Mouse (Mus musculus): ENCODE measurements around the gene Reep6. TPM values are rescaled to one million over a fixed set of nuclear protein-coding genes. Genes with fewer than 3 reads are reported as not detected.

Gene Reep6
- total RNA-seq (2014; fragmentation: Nextera tagmentation) = 72.8 and 85.9 TPM in 2 replicates
- 1.0 and 1.3 TPM in 2 replicates for total RNA-seq (2017)
- polyA plus RNA-seq (2012) = 49.5 and 65.3 TPM in 2 replicates

DNA sequence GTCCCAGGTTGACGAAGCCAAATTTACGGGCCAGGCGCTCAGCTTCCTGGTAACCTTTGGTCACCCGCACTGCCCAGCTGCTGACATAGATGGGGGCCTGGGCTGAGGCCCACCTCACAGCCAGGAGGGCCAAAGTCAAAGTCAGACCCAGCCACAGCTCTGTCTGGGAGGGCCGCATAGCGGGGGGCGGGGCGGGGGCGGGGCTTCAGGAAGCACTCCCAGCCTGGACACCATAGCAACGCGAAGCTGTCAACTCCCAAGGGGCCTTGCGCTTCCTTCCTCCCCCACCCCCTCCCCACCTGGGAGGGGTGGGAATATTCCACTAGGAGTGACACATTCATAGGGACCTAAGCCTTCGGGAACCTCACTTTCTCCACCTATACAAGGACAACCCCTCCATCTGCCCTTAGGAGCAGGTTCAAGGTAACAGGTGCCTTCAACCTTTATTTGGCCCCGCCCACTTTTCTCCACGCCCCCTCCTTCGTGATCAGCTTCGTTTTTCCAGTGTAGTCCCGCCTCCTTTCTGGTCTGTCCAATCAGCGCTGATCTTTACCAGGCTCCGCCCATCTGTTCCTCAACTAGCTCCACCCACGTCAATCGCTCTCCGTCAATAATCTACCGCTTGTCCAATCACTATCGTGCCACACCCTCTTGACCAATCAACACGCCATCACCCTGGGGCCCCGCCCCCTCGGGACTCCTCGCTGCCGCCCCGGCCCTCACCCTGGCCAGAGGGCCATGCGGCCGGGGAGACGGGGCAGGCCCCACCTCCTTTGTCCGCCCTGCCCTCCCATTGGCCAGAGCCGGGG, at the start of gene Reep6, which contains the start of gene Pcsk4:
Gene Reep6, plus strand, starts transcription at position 681 of the 809 bp plus-strand sequence.
Gene Pcsk4, minus strand, starts transcription at position 226 of the 809 bp plus-strand sequence.
- TF ChIP-seq GATA1 (IDR thresholded peaks at IDR 0.05; ENCODE audit: borderline replicate concordance, low read length) (no peak), CTCF (IDR thresholded peaks at IDR 0.05; ENCODE audit: low read depth, low read length) (no peak), POLR2AphosphoS5 (IDR thresholded peaks at IDR 0.05; ENCODE audit: insufficient replicate concordance, low read depth, low read length) (no peak), TAL1 (conservative IDR thresholded peaks at IDR 0.05; ENCODE audit: low read depth, low read length) (no peak), GATA2 (IDR thresholded peaks at IDR 0.05; ENCODE audit: borderline replicate concordance, low read depth, low read length) (no peak)
- peaks cover 23% of the 10 kb centered on the region for H3K36me3 ChIP-seq (replicated peaks)
- peak within 1 kb of the TSS; percentile 75 for H3K4me3 ChIP-seq (ENCODE audit: low read depth, low read length)
- DNase-seq (ENCODE audit: low spot score) (peak; percentile 99), ATAC-seq (ENCODE audit: extremely low read depth, insufficient number of reproducible peaks, low FRiP score, poor library complexity, severe bottlenecking) (peak; percentile 93)
- H3K27me3 ChIP-seq (ENCODE audit: insufficient read depth, low read length) = no peaks in the 10 kb centered on the region; the same call in 1 of the 2 replicates
- H3K9me3 ChIP-seq (replicated peaks) = no peaks in the 10 kb centered on the region
- peaks cover 79% of the 10 kb centered on the region for H3K4me1 ChIP-seq (ENCODE audit: insufficient read depth, low read depth, low read length)

- peaks cover 98% of the 10 kb centered on the region for H3K36me3 ChIP-seq (replicated peaks)
- no peaks in the 10 kb centered on the region for H3K9me3 ChIP-seq (replicated peaks)
- ATAC-seq (ENCODE audit: extremely low read depth, insufficient number of reproducible peaks, low FRiP score, poor library complexity, severe bottlenecking) (no peak), DNase-seq (ENCODE audit: low spot score) (no peak)
- H3K4me3 ChIP-seq (ENCODE audit: low read depth, low read length) = no peak overlapping the region
- TF ChIP-seq GATA1 (IDR thresholded peaks at IDR 0.05; ENCODE audit: borderline replicate concordance, low read length) = no peak
- TF ChIP-seq GATA2 (IDR thresholded peaks at IDR 0.05; ENCODE audit: borderline replicate concordance, low read depth, low read length) = no peak
- TF ChIP-seq TAL1 (conservative IDR thresholded peaks at IDR 0.05; ENCODE audit: low read depth, low read length) = no peak
- peaks cover 63% of the 10 kb centered on the region for H3K4me1 ChIP-seq (ENCODE audit: insufficient read depth, low read depth, low read length)
- H3K27me3 ChIP-seq (ENCODE audit: insufficient read depth, low read length) = no peaks in the 10 kb centered on the region
These were observed 48.4 kb upstream of the Reep6 start for GRCm38 (mm10) chr10:80281304-80281703.

DNA sequence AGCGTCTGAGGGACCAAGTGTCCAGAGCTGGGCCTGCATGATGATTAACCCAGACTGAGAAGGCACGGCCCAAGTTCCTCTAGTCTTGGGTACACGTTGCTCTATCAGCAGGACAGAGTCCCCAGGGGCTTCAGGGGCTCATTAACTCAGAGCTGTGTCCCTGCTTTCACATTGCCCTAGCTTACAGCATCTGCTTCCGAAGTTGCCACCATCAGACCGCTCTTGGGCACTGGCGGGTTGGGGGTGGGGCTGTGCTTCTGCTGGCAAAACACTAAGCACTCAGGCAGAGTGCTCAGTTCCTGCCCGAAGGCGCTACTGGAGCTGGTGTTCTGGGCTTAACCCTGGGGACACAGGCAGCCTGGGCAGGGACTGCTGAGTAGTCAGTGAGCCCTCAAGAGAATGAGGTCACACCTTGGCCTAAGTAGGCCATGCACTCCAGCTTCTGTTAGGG, 47.8 kb upstream of the Reep6 start:
- peaks cover 99% of the 10 kb centered on the region for H3K36me3 ChIP-seq (replicated peaks)
- H3K4me3 ChIP-seq (ENCODE audit: low read depth, low read length) = no peak overlapping the region
- H3K9me3 ChIP-seq (replicated peaks) = no peaks in the 10 kb centered on the region
- ATAC-seq (ENCODE audit: extremely low read depth, insufficient number of reproducible peaks, low FRiP score, poor library complexity, severe bottlenecking) (no peak), DNase-seq (ENCODE audit: low spot score) (no peak)
- peaks cover 67% of the 10 kb centered on the region for H3K4me1 ChIP-seq (ENCODE audit: insufficient read depth, low read depth, low read length)
- TF ChIP-seq GATA2 (IDR thresholded peaks at IDR 0.05; ENCODE audit: borderline replicate concordance, low read depth, low read length) (no peak), CTCF (IDR thresholded peaks at IDR 0.05; ENCODE audit: low read depth, low read length) (no peak), GATA1 (IDR thresholded peaks at IDR 0.05; ENCODE audit: borderline replicate concordance, low read length) (no peak), TAL1 (conservative IDR thresholded peaks at IDR 0.05; ENCODE audit: low read depth, low read length) (no peak), POLR2AphosphoS5 (IDR thresholded peaks at IDR 0.05; ENCODE audit: insufficient replicate concordance, low read depth, low read length) (no peak)
- H3K27me3 ChIP-seq (ENCODE audit: insufficient read depth, low read length) = no peaks in the 10 kb centered on the region

DNA sequence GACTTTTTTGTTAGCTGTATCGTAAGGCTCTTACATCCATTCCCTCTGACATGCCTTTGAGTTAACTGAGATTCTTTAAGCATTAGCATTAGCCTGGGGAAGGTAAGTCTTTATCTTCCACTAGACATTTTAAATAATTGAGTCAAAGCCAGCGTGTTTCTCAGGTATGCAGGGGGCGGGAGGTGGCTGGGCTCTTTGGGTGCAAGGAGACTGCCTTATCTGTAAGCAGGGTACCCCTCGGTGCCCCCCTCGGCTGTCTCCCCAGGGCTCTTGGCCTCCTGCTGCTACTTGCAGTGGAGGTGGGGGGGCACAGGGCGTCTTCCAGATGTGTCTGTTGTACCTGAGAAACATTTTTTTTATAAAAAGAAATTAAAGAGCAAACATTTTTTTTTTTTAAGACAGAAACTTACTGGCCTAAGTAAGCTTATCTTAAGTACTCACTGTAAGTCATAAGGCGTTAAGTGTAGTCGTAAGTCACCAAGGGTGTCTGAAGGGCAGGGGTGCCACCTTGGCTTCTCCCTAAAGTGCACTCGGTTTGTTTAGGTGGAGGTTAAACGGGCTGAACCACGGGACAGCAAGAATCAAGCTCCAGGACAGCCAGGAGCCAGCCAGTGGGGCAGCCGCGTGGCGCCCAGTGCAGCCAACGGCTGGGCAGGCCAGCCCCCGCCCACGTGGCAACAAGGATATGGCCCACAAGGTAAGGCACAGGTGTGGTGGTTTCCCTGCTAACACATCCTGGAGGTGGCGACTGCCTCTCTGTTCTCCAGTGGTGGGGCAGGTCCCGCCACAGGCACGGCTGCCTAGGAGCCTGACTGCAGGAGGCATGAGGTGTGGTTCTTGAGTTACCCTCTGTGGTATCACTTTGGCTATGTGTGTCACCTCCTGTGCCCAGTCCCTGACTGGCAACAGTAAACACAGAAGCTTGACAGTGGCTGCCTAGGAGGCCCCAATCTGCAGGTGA, 47.0 kb upstream of the Reep6 start:
- Histone ChIP-seq H3K36me3 (replicated peaks) (peaks cover 99% of the 10 kb centered on the region), H3K4me3 (ENCODE audit: low read depth, low read length) (no peak overlapping the region), H3K9me3 (replicated peaks) (no peaks in the 10 kb centered on the region), H3K27me3 (ENCODE audit: insufficient read depth, low read length) (no peaks in the 10 kb centered on the region), H3K4me1 (ENCODE audit: insufficient read depth, low read depth, low read length) (peaks cover 71% of the 10 kb centered on the region)
- ATAC-seq (ENCODE audit: extremely low read depth, insufficient number of reproducible peaks, low FRiP score, poor library complexity, severe bottlenecking) (no peak), DNase-seq (ENCODE audit: low spot score) (no peak)
- TF ChIP-seq CTCF (IDR thresholded peaks at IDR 0.05; ENCODE audit: low read depth, low read length) = no peak
- no peak for TF ChIP-seq GATA1 (IDR thresholded peaks at IDR 0.05; ENCODE audit: borderline replicate concordance, low read length)
- no peak for TF ChIP-seq TAL1 (conservative IDR thresholded peaks at IDR 0.05; ENCODE audit: low read depth, low read length)
- TF ChIP-seq POLR2AphosphoS5 (IDR thresholded peaks at IDR 0.05; ENCODE audit: insufficient replicate concordance, low read depth, low read length) = no peak
- TF ChIP-seq GATA2 (IDR thresholded peaks at IDR 0.05; ENCODE audit: borderline replicate concordance, low read depth, low read length) = no peak

GRCm38 (mm10) chr10:80285222-80286070, 44.3 kb upstream of the Reep6 start:
- no peak for ATAC-seq (ENCODE audit: extremely low read depth, insufficient number of reproducible peaks, low FRiP score, poor library complexity, severe bottlenecking)
- TF ChIP-seq CTCF (IDR thresholded peaks at IDR 0.05; ENCODE audit: low read depth, low read length) (no peak), TAL1 (conservative IDR thresholded peaks at IDR 0.05; ENCODE audit: low read depth, low read length) (no peak), GATA2 (IDR thresholded peaks at IDR 0.05; ENCODE audit: borderline replicate concordance, low read depth, low read length) (no peak), POLR2AphosphoS5 (IDR thresholded peaks at IDR 0.05; ENCODE audit: insufficient replicate concordance, low read depth, low read length) (no peak), GATA1 (IDR thresholded peaks at IDR 0.05; ENCODE audit: borderline replicate concordance, low read length) (no peak)
- H3K9me3 ChIP-seq (replicated peaks) = no peaks in the 10 kb centered on the region
- H3K4me3 ChIP-seq (ENCODE audit: low read depth, low read length) = no peak overlapping the region
- DNase-seq (ENCODE audit: low spot score) = no peak
- no peaks in the 10 kb centered on the region for H3K27me3 ChIP-seq (ENCODE audit: insufficient read depth, low read length)
- H3K36me3 ChIP-seq (replicated peaks) = peaks cover 89% of the 10 kb centered on the region
- H3K4me1 ChIP-seq (ENCODE audit: insufficient read depth, low read depth, low read length) = peaks cover 61% of the 10 kb centered on the region

Data from G1E (cell line).